8 mouse cellular contexts compared by ENCODE assay signal in the genomic region with DNA sequence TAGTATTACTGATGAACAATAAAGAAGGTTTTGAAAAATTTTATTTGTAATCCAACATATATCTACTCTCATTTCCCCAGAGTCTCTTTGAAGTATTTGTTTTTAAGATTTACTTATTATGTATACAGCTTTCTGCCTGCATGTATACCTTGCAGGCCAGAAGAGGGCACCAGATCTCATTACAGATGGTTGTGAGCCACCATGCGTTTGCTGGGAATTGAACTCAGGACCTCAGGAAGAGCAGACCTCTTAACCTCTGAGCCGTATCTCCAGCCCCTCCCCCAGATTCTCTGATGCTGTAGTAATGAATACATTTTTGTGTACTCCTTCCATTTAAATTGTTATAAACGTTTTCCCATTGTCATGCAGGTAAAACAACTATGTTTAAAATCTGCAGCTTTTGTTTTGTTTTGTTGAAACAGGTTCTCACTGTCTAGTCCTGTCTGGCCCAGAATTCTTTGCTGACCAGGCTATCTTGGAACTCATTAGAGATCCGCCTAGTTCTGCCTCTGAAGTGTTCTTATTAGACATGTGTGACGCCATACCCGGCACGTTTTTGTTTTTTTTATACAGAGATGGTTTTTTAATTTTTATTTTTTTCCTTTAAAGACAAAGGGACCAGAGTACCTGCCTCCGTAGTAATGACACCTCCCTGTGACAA. TPM values are rescaled to one million over a fixed set of nuclear protein-coding genes. Genes with fewer than 3 reads are reported as not detected.
A peak's percentile ranks its signal among the peaks of the same experiment; 100 is the strongest.
DNase-seq lines count a peak whose midpoint lies in the region; ATAC-seq and TF ChIP-seq lines count a peak whose summit lies in the region.

No protein-coding gene starts in this region.

- 0 out of 2 replicates have a peak, but pooled peaks have one; percentile 25 for TF ChIP-seq CTCF in kidney, adult 2 months (conservative IDR thresholded peaks at IDR 0.05; ENCODE audit: insufficient read depth, insufficient read length, low read depth, low read length)
- peak; percentile 10 for TF ChIP-seq CTCF in Patski (IDR thresholded peaks at IDR 0.05)
- peak; percentile 56 for TF ChIP-seq CTCF in forebrain, postnatal 0 days (IDR thresholded peaks at IDR 0.05; ENCODE audit: low read depth)

- POLR2A ChIA-PET in Patski (lab: Charles Lee) = interaction anchor here (0.5 to 1.6 kb wide), 2 partner anchors 55 to 674 kb away, joined by 5 read pairs; a partner anchor contains a TSS

- CTCF ChIA-PET in Patski (lab: Charles Lee) = interaction anchor here (0.8 to 2.5 kb wide), 24 partner anchors 9 to 139 kb away, joined by 3 to 18 read pairs (median 4); a partner anchor contains a TSS

- WGBS in kidney, adult 2 months = 22% methylated on average over 8 of the region's 8 CpGs
- 28% methylated on average over 8 of the region's 8 CpGs for WGBS in forebrain, postnatal 0 days

- no peaks in the 10 kb centered on the region; the same call in 1 of the 2 replicates for H3K36me3 ChIP-seq in kidney, adult 2 months (ENCODE audit: control insufficient read depth, insufficient read depth, low read length)
- peaks cover 19% of the 10 kb centered on the region for H3K36me3 ChIP-seq in forebrain, postnatal 0 days (ENCODE audit: insufficient read depth)

- H3K4me3 ChIP-seq in kidney, adult 2 months (ENCODE audit: insufficient read depth, low read depth, low read length) = 0 out of 2 replicates have a peak overlapping the region, but pooled peaks have one; percentile 73
- peak overlapping the region; percentile 96 for H3K4me3 ChIP-seq in forebrain, postnatal 0 days (ENCODE audit: low read depth, low read length)

- H3K9me3 ChIP-seq in forebrain, postnatal 0 days (ENCODE audit: low read length) = no peaks in the 10 kb centered on the region

- peak; percentile 46 for ATAC-seq in Patski
- peak; percentile 51 for ATAC-seq in forebrain, postnatal 0 days
- peak; percentile 14; the same call in 1 of the 2 replicates for ATAC-seq in megakaryocyte-erythroid progenitor cell, adult 5-6 weeks (replicated peaks; ENCODE audit: low FRiP score, low TSS enrichment, poor library complexity, severe bottlenecking)

- in situ Hi-C loops in Patski (cut with MboI; ENCODE audit: low pct_unique_long_range_greater_than_20kb) = no loop called here

- peak overlapping the region; percentile 83 for H3K9ac ChIP-seq in forebrain, postnatal 0 days

- peak overlapping the region; percentile 83 for H3K4me2 ChIP-seq in forebrain, postnatal 0 days (ENCODE audit: low read depth)

- no peak for DNase-seq in kidney, adult 2 months
- no peak for DNase-seq in kidney, adult 11 months
- DNase-seq in Patski (ENCODE audit: low read depth, low spot score) (no peak), MN1 (ENCODE audit: low spot score) (no peak)
- no peak for DNase-seq in forebrain, postnatal 0 days
- DNase-seq in adrenal gland, postnatal 4 days (ENCODE audit: low spot score in 2 of 2) = no peak
- DNase-seq in gastrocnemius, adult 18-20 months (ENCODE audit: low spot score) = no peak

- H3K27ac ChIP-seq in kidney, adult 2 months (ENCODE audit: insufficient read depth, low read depth, low read length) = no peak overlapping the region
- H3K27ac ChIP-seq in forebrain, postnatal 0 days (ENCODE audit: low read depth, low read length) = no peak overlapping the region

- TF ChIP-seq POLR2A in kidney, adult 2 months (IDR thresholded peaks at IDR 0.05; ENCODE audit: low read depth, low read length) = no peak

- no peaks in the 10 kb centered on the region for H3K27me3 ChIP-seq in kidney, adult 2 months (replicated peaks; ENCODE audit: control insufficient read depth, insufficient read depth, low read length)
- H3K27me3 ChIP-seq in Patski = no peaks in the 10 kb centered on the region
- no peaks in the 10 kb centered on the region for H3K27me3 ChIP-seq in forebrain, postnatal 0 days (ENCODE audit: insufficient read depth, low read length)

- H3K4me1 ChIP-seq in kidney, adult 2 months (ENCODE audit: control insufficient read depth, insufficient read depth, low read length) = peaks cover 3% of the 10 kb centered on the region; the same call in 1 of the 2 replicates
- H3K4me1 ChIP-seq in forebrain, postnatal 0 days (ENCODE audit: insufficient read depth) = peaks cover 8% of the 10 kb centered on the region

RNA-seq across cellular contexts. Expression of a gene that starts 0.4 kb away (rescaled TPM):
- 37.7 and 55.0 TPM in 2 replicates for polyA plus RNA-seq in kidney, adult 2 months (2012; rRNA removed)
- 150 TPM for polyA plus RNA-seq in Patski (2021)
- 24.5 and 24.9 TPM in 2 replicates for total RNA-seq in forebrain, postnatal 0 days (2014; rRNA removed)
- 18.1 and 22.0 TPM in 2 replicates for polyA plus RNA-seq in forebrain, postnatal 0 days (2015; fragmentation: Nextera tagmentation; extraction: Ambion mirVana)
- total RNA-seq in megakaryocyte-erythroid progenitor cell, adult 5-6 weeks (2014; fragmentation: Nextera tagmentation) = 43.2 and 58.5 TPM in 2 replicates
- 95.9 and 175 TPM in 2 replicates for total RNA-seq in megakaryocyte-erythroid progenitor cell, adult 5-6 weeks (2017)
- total RNA-seq in adrenal gland, postnatal 4 days (2021) = 10 to 100 TPM; 79.5 to 82.8 TPM
- 100 to 1,000 TPM; 105 to 108 TPM for total RNA-seq in gastrocnemius, adult 18-20 months (2021)

RNA-seq across cellular contexts. Expression of a gene that starts 34.3 kb away (rescaled TPM):
- 25.7 and 34.1 TPM in 2 replicates for polyA plus RNA-seq in kidney, adult 2 months (2012; rRNA removed)
- polyA plus RNA-seq in Patski (2021) = 74.6 TPM
- 46.0 and 47.5 TPM in 2 replicates for total RNA-seq in forebrain, postnatal 0 days (2014; rRNA removed)
- 109 and 130 TPM in 2 replicates for polyA plus RNA-seq in forebrain, postnatal 0 days (2015; fragmentation: Nextera tagmentation; extraction: Ambion mirVana)
- 9.2 and 11.6 TPM in 2 replicates for total RNA-seq in megakaryocyte-erythroid progenitor cell, adult 5-6 weeks (2014; fragmentation: Nextera tagmentation)
- total RNA-seq in megakaryocyte-erythroid progenitor cell, adult 5-6 weeks (2017) = 2.4 and 5.7 TPM in 2 replicates
- 10 to 100 TPM; 29.1 to 39.4 TPM for total RNA-seq in adrenal gland, postnatal 4 days (2021)
- total RNA-seq in gastrocnemius, adult 18-20 months (2021) = 1 to 10 TPM in 1 of 2 experiments, under 1 TPM in 1; 0.84 to 1.4 TPM

RNA-seq across cellular contexts. Expression of a gene that starts 54.5 kb away (rescaled TPM):
- not detected in 2 replicates for polyA plus RNA-seq in kidney, adult 2 months (2012; rRNA removed)
- polyA plus RNA-seq in Patski (2021) = not detected
- not detected in 2 replicates for total RNA-seq in forebrain, postnatal 0 days (2014; rRNA removed)
- polyA plus RNA-seq in forebrain, postnatal 0 days (2015; fragmentation: Nextera tagmentation; extraction: Ambion mirVana) = not detected in 2 replicates
- not detected in 2 replicates for total RNA-seq in megakaryocyte-erythroid progenitor cell, adult 5-6 weeks (2014; fragmentation: Nextera tagmentation)
- not detected in 2 replicates for total RNA-seq in megakaryocyte-erythroid progenitor cell, adult 5-6 weeks (2017)
- total RNA-seq in adrenal gland, postnatal 4 days (2021) = not detected
- total RNA-seq in gastrocnemius, adult 18-20 months (2021) = not detected

RNA-seq across cellular contexts. Expression of a gene that starts 55.6 kb away (rescaled TPM):
- 0.11 and 1.6 TPM in 2 replicates for polyA plus RNA-seq in kidney, adult 2 months (2012; rRNA removed)
- polyA plus RNA-seq in Patski (2021) = 6.7 TPM
- 12.2 and 13.7 TPM in 2 replicates for total RNA-seq in forebrain, postnatal 0 days (2014; rRNA removed)
- 19.5 and 21.1 TPM in 2 replicates for polyA plus RNA-seq in forebrain, postnatal 0 days (2015; fragmentation: Nextera tagmentation; extraction: Ambion mirVana)
- not detected in 2 replicates for total RNA-seq in megakaryocyte-erythroid progenitor cell, adult 5-6 weeks (2014; fragmentation: Nextera tagmentation)
- total RNA-seq in megakaryocyte-erythroid progenitor cell, adult 5-6 weeks (2017) = not detected in 2 replicates
- total RNA-seq in adrenal gland, postnatal 4 days (2021) = 10 to 100 TPM; 12.6 to 16.4 TPM
- 100 to 1,000 TPM; 145 to 270 TPM for total RNA-seq in gastrocnemius, adult 18-20 months (2021)
